Mouse (Mus musculus) hindbrain, embryonic 15.5 days (tissue): ENCODE measurements at regions not wholly inside any gene's neighbourhood (a gene's known extent, or its start where the extent isn't known, plus 50 kb on each side); places are given as distances from the start of the nearest gene placed in this dataset.

Experiments
- ATAC-seq: fragments of 200-750 bp; cut with Nextera tagmentation; 2 replicates; pipeline ENCODE4 v1.8.0; 2017; ENCODE audit warnings: low read depth, moderate number of reproducible peaks, moderate TSS enrichment; ENCODE audit not compliant: low FRiP score
- H3K27ac ChIP-seq: fragments of 300-500 bp; sonication (generic); replicated peaks from 2 replicates; pipeline ENCODE4 v1.5.1; 2015; ENCODE audit warnings: mild to moderate bottlenecking, inconsistent platforms
- H3K27me3 ChIP-seq: fragments of 300-500 bp; sonication (generic); 2 replicates; pipeline ENCODE4 v1.6.1; 2015; ENCODE audit warnings: control low read depth, inconsistent platforms
- H3K36me3 ChIP-seq: fragments of 300-500 bp; sonication (generic); 2 replicates; pipeline ENCODE4 v1.6.1; 2015; ENCODE audit warnings: control low read depth, inconsistent platforms
- H3K4me1 ChIP-seq: fragments of 300-500 bp; sonication (generic); replicated peaks from 2 replicates; pipeline ENCODE4 v1.6.1; 2015; ENCODE audit warnings: control low read depth, inconsistent platforms
- H3K4me2 ChIP-seq: fragments of 300-500 bp; sonication (generic); 2 replicates; pipeline ENCODE4 v1.6.1; 2015; ENCODE audit warnings: moderate library complexity, mild to moderate bottlenecking, inconsistent platforms
- H3K4me3 ChIP-seq: fragments of 300-500 bp; sonication (generic); 2 replicates; pipeline ENCODE4 v1.5.1; 2015; ENCODE audit warnings: mild to moderate bottlenecking, inconsistent platforms
- H3K9ac ChIP-seq: fragments of 300-500 bp; sonication (generic); 2 replicates; pipeline ENCODE4 v1.6.1; 2015; ENCODE audit warnings: inconsistent platforms
- H3K9me3 ChIP-seq: fragments of 300-500 bp; sonication (generic); 2 replicates; pipeline ENCODE4 v1.6.1; 2016; ENCODE audit warnings: control low read depth, inconsistent platforms
- whole genome bisulfite sequencing: fragments of 180-500 bp; shearing (Covaris S2); methylation state at CpG from one replicate; pipeline ENCODE4 v1.1.7; 2015; 5-methylcytosine and 5-hydroxymethylcytosine counted together

DNA sequence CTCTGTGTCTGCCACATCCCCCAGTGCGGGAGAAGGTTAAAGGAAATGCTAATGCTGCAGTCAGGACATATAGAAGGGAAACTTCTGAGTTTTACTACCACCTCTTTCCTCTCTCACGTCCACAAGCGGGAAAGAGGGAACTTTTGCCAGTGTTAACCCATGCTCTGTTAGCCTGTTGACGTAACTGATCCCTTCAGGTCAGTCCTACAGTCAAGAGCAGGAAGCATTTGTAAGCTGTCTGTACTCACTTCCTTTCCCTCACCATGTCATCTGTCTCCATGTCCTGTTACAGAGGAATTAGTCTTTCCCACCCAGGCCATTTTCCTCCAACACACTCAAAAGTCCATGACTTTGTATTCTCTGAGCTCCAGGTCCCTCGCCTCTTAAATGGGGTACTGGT lies 62.5 kb upstream of the 1700025G04Rik start:
- no peak for ATAC-seq
- Histone ChIP-seq H3K9ac (no peak overlapping the region), H3K27ac (no peak overlapping the region), H3K4me1 (no peaks in the 10 kb centered on the region), H3K4me3 (no peak overlapping the region), H3K27me3 (no peaks in the 10 kb centered on the region), H3K9me3 (no peaks in the 10 kb centered on the region), H3K4me2 (no peak overlapping the region), H3K36me3 (no peaks in the 10 kb centered on the region)
- WGBS: 92% methylated on average over 5 of the region's 5 CpGs

DNA sequence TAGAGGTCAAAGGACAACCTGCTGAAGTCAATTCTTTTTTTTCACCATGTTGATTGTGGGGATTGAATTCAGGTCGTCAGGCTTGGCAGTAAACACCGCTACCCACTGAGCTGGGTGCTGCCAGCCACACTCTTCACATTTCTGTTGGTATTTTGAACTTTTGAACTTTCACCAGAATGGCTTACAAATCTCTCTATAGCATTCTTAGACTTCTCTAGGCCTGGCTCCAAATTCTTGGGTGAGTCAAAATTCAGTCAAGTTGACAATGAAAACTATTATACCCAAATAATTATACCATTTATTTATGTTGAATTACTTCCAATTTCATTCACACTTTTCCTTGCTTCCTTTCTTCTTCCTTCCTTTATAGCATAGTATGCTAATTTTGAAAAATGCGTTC lies 58.8 kb upstream of the 1700025G04Rik start:
- Histone ChIP-seq H3K4me2 (no peak overlapping the region), H3K4me1 (no peaks in the 10 kb centered on the region), H3K9me3 (0 out of 2 replicates have a peak, but pooled peaks cover 3% of the 10 kb centered on the region), H3K36me3 (no peaks in the 10 kb centered on the region), H3K9ac (no peak overlapping the region), H3K27me3 (no peaks in the 10 kb centered on the region), H3K27ac (no peak overlapping the region), H3K4me3 (no peak overlapping the region)
- WGBS: 61% methylated on average over 3 of the region's 3 CpGs
- no peak for ATAC-seq

DNA sequence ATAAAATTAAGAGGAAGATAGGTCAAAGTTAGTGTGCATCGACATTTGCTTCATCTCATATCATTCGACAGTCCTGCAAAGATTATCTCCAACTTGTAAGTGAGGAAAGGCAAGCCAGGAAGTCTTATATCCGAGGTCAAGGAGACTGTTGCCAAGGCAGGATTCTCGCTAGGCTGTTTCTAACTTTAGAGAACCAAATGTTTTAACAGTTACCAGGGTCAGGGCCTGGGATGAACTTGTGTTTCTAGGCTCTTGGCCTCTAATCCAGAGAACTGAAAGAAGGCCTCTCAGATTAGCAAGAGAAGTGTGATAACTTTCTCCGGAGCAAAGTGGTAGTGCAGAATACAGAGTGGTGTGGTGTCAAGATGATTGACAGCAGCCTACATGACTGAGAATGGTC lies 50.2 kb upstream of the 1700025G04Rik start:
- Histone ChIP-seq H3K4me1 (no peaks in the 10 kb centered on the region), H3K4me3 (no peak overlapping the region), H3K4me2 (no peak overlapping the region), H3K27me3 (no peaks in the 10 kb centered on the region), H3K9me3 (0 out of 2 replicates have a peak, but pooled peaks cover 3% of the 10 kb centered on the region), H3K36me3 (no peaks in the 10 kb centered on the region), H3K9ac (no peak overlapping the region), H3K27ac (no peak overlapping the region)
- 83% methylated on average over 5 of the region's 5 CpGs for WGBS
- ATAC-seq: no peak
